ENCODE assay signal across 8 mouse cellular contexts in genomic region chr2:25982426-25983091, GRCm38 (mm10). TPM values are rescaled to one million over a fixed set of nuclear protein-coding genes. Genes with fewer than 3 reads are reported as not detected.
A peak's percentile ranks its signal among the peaks of the same experiment; 100 is the strongest.
DNase-seq lines count a peak whose midpoint lies in the region; ATAC-seq and TF ChIP-seq lines count a peak whose summit lies in the region.

No protein-coding gene starts in this region.

- peaks cover 10% of the 10 kb centered on the region for H3K4me1 ChIP-seq in brown adipose tissue, adult 24 weeks (ENCODE audit: control insufficient read depth, insufficient read depth, insufficient read length, low read length)
- peaks cover 12 to 44% of the 10 kb centered on the region in 2 experiments for H3K4me1 ChIP-seq in heart, embryonic 14.5 days (ENCODE audit: control insufficient read depth in 2 of 2, insufficient read depth in 2 of 2, low read length in 2 of 2)
- H3K4me1 ChIP-seq in limb, embryonic 12.5 days (replicated peaks): peaks cover 33% of the 10 kb centered on the region

- peaks cover 51% of the 10 kb centered on the region for H3K79me2 ChIP-seq in myocyte (ENCODE audit: control insufficient read depth, insufficient read depth)

- DNase-seq in gastrocnemius, postnatal 14 days: peak; percentile 17
- no peak for DNase-seq in gastrocnemius, adult 18-20 months (ENCODE audit: low spot score)
- DNase-seq in 3T3-L1 (ENCODE audit: low read depth, low spot score): peak; percentile 17

- ATAC-seq in heart, embryonic 14.5 days (ENCODE audit: insufficient number of reproducible peaks, insufficient read depth, low FRiP score, low read depth): peak; percentile 5
- peak; percentile 4 for ATAC-seq in limb, embryonic 12.5 days (ENCODE audit: insufficient number of reproducible peaks, insufficient read depth, low FRiP score, low TSS enrichment, low read depth)
- ATAC-seq in activated CD4-positive, CD25-positive, alpha-beta regulatory T cell, adult 4 months: no peak

- H3K4me3 ChIP-seq in brown adipose tissue, adult 24 weeks (ENCODE audit: insufficient read depth, low read depth, low read length): peak overlapping the region; percentile 73
- H3K4me3 ChIP-seq in heart, embryonic 14.5 days (ENCODE audit: control insufficient read depth in 1 of 2, insufficient read depth in 1 of 2, low read depth in 1 of 2, low read length in 2 of 2): peak overlapping the region; percentile 88 to 92
- peak overlapping the region; percentile 96 for H3K4me3 ChIP-seq in limb, embryonic 12.5 days (replicated peaks)
- H3K4me3 ChIP-seq in myocyte: peak overlapping the region; percentile 70

- H3K9ac ChIP-seq in heart, embryonic 14.5 days (ENCODE audit: low read length): peak overlapping the region; percentile 95
- H3K9ac ChIP-seq in limb, embryonic 12.5 days (replicated peaks): peak overlapping the region; percentile 98

- no peaks in the 10 kb centered on the region for H3K27me3 ChIP-seq in heart, embryonic 14.5 days (ENCODE audit: control insufficient read depth, insufficient read depth, low read length)
- H3K27me3 ChIP-seq in limb, embryonic 12.5 days: peaks cover 2% of the 10 kb centered on the region; the same call in 1 of the 2 replicates
- no peaks in the 10 kb centered on the region for H3K27me3 ChIP-seq in myocyte (ENCODE audit: control insufficient read depth, insufficient read depth, insufficient read length)

- H3K27ac ChIP-seq in brown adipose tissue, adult 24 weeks (replicated peaks; ENCODE audit: low read depth, low read length): no peak overlapping the region
- H3K27ac ChIP-seq in heart, embryonic 14.5 days (replicated peaks in 1 of 2; ENCODE audit: control insufficient read depth in 1 of 2, insufficient read depth in 1 of 2, low read depth in 2 of 2, low read length in 2 of 2): peak overlapping the region; percentile 35 to 88; a peak in 3 of 4 replicates
- H3K27ac ChIP-seq in limb, embryonic 12.5 days: peak overlapping the region; percentile 88

- intact Hi-C loops in gastrocnemius, postnatal 14 days (cut with DNase I; ENCODE audit: low total_unique reads): no loop called here

- H3K36me3 ChIP-seq in heart, embryonic 14.5 days (ENCODE audit: control insufficient read depth, insufficient read depth, low read length): 0 out of 2 replicates have a peak, but pooled peaks cover 8% of the 10 kb centered on the region
- peaks cover 17% of the 10 kb centered on the region for H3K36me3 ChIP-seq in limb, embryonic 12.5 days
- H3K36me3 ChIP-seq in myocyte (ENCODE audit: control insufficient read depth, insufficient read depth): no peaks in the 10 kb centered on the region

- H3K9me3 ChIP-seq in heart, embryonic 14.5 days (ENCODE audit: control insufficient read depth, low read length): no peaks in the 10 kb centered on the region
- no peaks in the 10 kb centered on the region for H3K9me3 ChIP-seq in limb, embryonic 12.5 days

- peak overlapping the region; percentile 90 for H3K4me2 ChIP-seq in heart, embryonic 14.5 days (ENCODE audit: low read length)
- H3K4me2 ChIP-seq in limb, embryonic 12.5 days: peak overlapping the region; percentile 95
- peak overlapping the region; percentile 90 for H3K4me2 ChIP-seq in myocyte (ENCODE audit: low read depth)

- WGBS in heart, embryonic 14.5 days: under 1% methylated on average over 76 of the region's 76 CpGs
- WGBS in limb, embryonic 12.5 days: 1% methylated on average over 75 of the region's 76 CpGs

- H3ac ChIP-seq in myocyte (ENCODE audit: control insufficient read depth, insufficient read length): peak overlapping the region; percentile 48

- no peak for TF ChIP-seq POLR2A in myocyte (IDR thresholded peaks at IDR 0.05; ENCODE audit: insufficient read length, low read depth)

TF ChIP-seq in myocyte, 11 proteins besides CTCF, POLR2A, EP300 and RAD21:
- TF ChIP-seq TCF12 (IDR thresholded peaks at IDR 0.05; ENCODE audit: insufficient read depth, poor library complexity, severe bottlenecking): no peak
- no peak for TF ChIP-seq POLR2AphosphoS2 (IDR thresholded peaks at IDR 0.05; ENCODE audit: insufficient read length, low read depth)
- TF ChIP-seq E2F4 (IDR thresholded peaks at IDR 0.05; ENCODE audit: insufficient read depth): no peak
- no peak for TF ChIP-seq REST (IDR thresholded peaks at IDR 0.05; ENCODE audit: insufficient read depth, insufficient read length)
- no peak for TF ChIP-seq MAX (IDR thresholded peaks at IDR 0.05; ENCODE audit: low read depth)
- TF ChIP-seq CEBPB (IDR thresholded peaks at IDR 0.05; ENCODE audit: insufficient read depth, poor library complexity, severe bottlenecking): no peak
- TF ChIP-seq MYOG (IDR thresholded peaks at IDR 0.05; ENCODE audit: control insufficient read depth in 1 of 3, insufficient read depth in 1 of 3, insufficient read length in 2 of 3, low read depth in 2 of 3): no peak
- TF ChIP-seq SRF (IDR thresholded peaks at IDR 0.05; ENCODE audit: control insufficient read depth, insufficient read length, low read depth): no peak
TF ChIP-seq in myocyte: peak in this region for 0.

RNA-seq across cellular contexts. Expression of gene Camsap1, which starts 0.5 kb away (rescaled TPM):
- total RNA-seq in gastrocnemius, postnatal 14 days (2021): 10 to 100 TPM; 24.9 to 27.4 TPM
- 10 to 100 TPM; 41.6 to 52.5 TPM for total RNA-seq in gastrocnemius, adult 18-20 months (2021)
- polyA plus RNA-seq in brown adipose tissue, adult 24 weeks (2012; ENCODE audit: insufficient read depth, insufficient read length, missing spikeins): 2.4 and 8.2 TPM in 2 replicates
- polyA plus RNA-seq in heart, embryonic 14.5 days (2014; fragmentation: Nextera tagmentation; extraction: Ambion mirVana): 15.5 and 18.6 TPM in 2 replicates
- polyA plus RNA-seq in limb, embryonic 12.5 days (2016; fragmentation: Nextera tagmentation; extraction: Ambion mirVana): 39.6 and 44.9 TPM in 2 replicates
- polyA plus RNA-seq in myocyte (2012; fragmentation: generic; extraction: Trizol): 12.1 TPM
- 1 to 10 TPM; 4.5 to 8.8 TPM for polyA plus RNA-seq in activated CD4-positive, CD25-positive, alpha-beta regulatory T cell, adult 4 months (2017; shearing (Covaris generic))

RNA-seq across cellular contexts. Expression of gene Ubac1, which starts 39.0 kb away (rescaled TPM):
- total RNA-seq in gastrocnemius, postnatal 14 days (2021): 100 to 1,000 TPM; 187 to 194 TPM
- 100 to 1,000 TPM; 210 to 235 TPM for total RNA-seq in gastrocnemius, adult 18-20 months (2021)
- polyA plus RNA-seq in brown adipose tissue, adult 24 weeks (2012; ENCODE audit: insufficient read depth, insufficient read length, missing spikeins): 75.9 and 82.1 TPM in 2 replicates
- 113 and 114 TPM in 2 replicates for polyA plus RNA-seq in heart, embryonic 14.5 days (2014; fragmentation: Nextera tagmentation; extraction: Ambion mirVana)
- 98.3 and 101 TPM in 2 replicates for polyA plus RNA-seq in limb, embryonic 12.5 days (2016; fragmentation: Nextera tagmentation; extraction: Ambion mirVana)
- 128 TPM for polyA plus RNA-seq in myocyte (2012; fragmentation: generic; extraction: Trizol)
- polyA plus RNA-seq in activated CD4-positive, CD25-positive, alpha-beta regulatory T cell, adult 4 months (2017; shearing (Covaris generic)): 10 to 100 TPM; 14.0 to 17.0 TPM
